Mouse (Mus musculus) heart, adult 9 months (tissue): Measurements from ENCODE around the gene Afap1l2.

Experiments
- DNase-seq, 2 experiments: peaks; one replicate each; pipeline ENCODE4 v3.0.0; 2022; ENCODE audit warnings: low spot score in 2 of 2

Afap1l2 gene

DNA sequence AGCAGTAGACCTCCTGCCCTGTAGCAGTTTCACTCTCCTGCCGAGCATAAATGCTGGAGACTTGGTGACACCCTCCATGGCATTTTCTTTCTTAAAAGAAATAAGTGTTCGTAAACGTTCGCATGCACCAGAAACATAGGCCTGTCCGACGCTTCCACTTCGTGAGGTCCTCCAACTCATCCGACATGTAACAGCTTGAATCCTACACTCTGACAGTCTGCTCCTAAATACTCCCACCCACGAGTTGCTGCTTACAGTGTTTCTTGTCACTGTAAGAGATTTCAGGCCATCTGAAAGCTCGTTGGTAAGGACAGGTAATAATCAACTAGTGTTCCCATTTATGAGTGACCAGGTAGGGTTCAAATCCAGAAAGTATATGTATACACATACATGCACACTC lies 120.1 kb downstream of the Afap1l2 start:
- DNase-seq = no peak

DNA sequence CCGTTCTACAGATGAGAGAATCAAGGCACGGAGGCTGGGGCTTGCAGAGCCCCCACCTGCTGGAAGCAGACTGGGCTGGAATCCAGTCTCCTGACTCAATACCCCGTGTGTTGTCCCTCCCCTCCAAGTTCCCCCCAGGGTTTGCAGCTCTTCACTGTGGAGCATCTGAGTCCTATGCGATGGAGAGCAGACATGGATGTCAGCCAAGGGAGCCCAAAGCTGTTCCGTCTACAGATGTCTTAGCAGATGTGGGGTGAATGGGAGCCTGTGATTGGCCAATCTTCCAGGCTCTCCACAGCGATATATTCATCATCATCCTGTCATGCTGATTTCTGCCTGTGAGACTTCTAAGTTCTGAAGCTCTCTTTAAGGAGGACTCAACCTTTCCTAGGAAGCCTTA lies 130.7 kb downstream of the Afap1l2 start:
- DNase-seq = no peak

DNA sequence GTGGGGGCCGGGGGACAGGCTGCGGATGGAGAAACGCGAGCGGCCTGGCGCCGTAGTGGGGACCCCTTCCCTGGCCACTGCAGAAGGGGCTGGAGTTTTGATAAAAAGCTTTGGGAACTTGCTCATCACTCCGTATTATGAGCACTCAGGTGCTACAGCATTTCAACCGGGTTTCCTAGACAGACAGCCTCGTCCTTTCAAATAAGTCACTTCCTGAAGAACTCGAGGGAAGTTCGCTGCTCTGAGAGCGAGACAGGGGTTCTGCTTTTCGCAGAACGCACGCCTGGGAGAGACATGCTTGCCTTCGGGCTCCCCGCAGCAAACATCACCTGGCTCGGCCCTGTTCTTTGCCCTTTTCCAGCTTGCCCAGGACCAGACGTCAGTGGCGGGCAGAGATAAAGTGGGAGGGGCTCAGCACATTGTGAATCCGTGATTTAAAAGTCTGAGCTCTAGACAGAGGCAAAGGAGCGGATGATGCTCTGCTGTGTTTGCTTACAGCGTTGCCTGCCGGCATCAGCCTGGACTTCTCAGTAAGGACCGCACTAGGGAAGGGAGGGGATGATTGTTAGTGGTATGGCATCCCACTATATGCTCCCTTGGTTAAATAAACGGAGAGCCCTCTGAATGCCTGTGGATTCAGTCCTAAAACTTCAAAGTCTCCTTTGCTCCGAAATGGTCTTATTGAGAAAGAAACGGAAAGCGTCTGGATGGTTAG lies 133.3 kb downstream of the Afap1l2 start:
- DNase-seq = no peak

DNA sequence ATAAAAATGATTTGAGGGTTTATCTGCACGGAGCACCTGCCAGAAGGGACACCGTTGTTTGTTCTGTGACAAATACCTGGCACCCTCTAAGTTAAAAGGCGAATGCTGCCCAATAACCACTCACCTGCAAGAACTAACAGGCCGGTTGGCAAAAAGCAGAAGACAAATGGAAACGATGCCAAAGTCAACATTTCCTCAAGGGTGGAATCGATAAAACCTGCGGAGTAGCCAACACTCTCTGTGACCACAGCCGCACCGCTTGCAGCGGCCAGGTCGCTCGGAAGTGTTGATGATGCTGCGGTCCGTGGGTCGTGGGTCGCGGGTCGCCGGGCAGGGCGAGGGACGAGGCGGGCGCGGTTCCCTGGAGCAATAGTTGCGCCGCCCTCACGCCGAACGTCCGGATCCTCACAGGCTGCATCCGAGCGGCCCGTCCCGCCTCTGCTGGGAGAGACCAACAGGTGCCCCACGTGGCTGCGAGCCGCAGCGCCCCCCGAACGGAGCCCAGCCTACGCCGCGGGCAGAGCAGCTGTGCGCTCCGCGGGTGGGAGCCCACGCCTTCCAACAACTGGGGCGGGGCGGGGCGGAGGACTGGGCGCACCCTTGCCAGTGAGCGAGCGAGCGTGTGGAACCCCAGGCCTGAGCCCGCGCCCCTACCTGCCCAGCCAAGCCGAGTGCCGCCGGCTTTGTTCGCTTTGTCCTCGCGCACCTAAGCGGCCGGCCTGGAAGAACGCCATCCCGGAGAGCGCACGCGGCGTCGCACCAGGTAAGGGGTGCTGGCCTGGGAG lies 134.0 kb downstream of the Afap1l2 start, which contains the start of gene Vwa2:
Gene Vwa2, plus strand, starts transcription at position 434 of the 785 bp plus-strand sequence.
- DNase-seq = no peak

DNA sequence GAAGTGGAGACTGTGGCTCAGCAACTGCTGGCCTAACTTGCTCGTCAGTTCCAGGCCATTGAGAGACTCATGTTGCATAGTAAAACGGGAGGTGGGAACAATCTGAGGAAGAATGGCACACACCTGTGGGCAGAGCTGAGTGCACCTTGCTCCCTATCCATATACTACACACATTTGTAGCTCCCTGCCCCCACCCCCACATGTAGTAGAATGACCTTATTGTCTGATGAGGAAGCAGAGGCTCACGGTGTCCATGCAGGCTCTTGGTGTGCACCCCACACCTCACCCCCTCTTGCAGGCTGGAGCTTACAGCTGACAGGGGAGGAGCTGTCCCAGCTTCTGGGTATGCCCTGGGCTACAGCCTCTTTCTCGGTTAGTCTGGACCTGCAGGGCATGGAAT lies 140.3 kb downstream of the Afap1l2 start:
- no peak for DNase-seq
